Mouse (Mus musculus) heart, embryonic 16.5 days (tissue): ENCODE results near the gene Neurl1a. TPM values are rescaled to one million over a fixed set of nuclear protein-coding genes. Genes with fewer than 3 reads are reported as not detected.

Source experiments
- ATAC-seq: fragments of 200-750 bp; cut with Nextera tagmentation; replicated peaks from 2 replicates; pipeline ENCODE4 v1.8.0; 2017; ENCODE audit warnings: moderate number of reproducible peaks; ENCODE audit not compliant: insufficient read depth, low FRiP score; ENCODE audit errors: extremely low read depth
- H3K27ac ChIP-seq: fragments of 300-500 bp; sonication (generic); 2 replicates; pipeline ENCODE4 v1.5.1; 2014; ENCODE audit warnings: mild to moderate bottlenecking, low read length, control low read depth, moderate library complexity
- H3K27me3 ChIP-seq: fragments of 300-500 bp; sonication (generic); 2 replicates; pipeline ENCODE4 v1.6.1; 2014; ENCODE audit warnings: low read length, mixed read lengths; ENCODE audit not compliant: control insufficient read depth, insufficient read depth
- H3K36me3 ChIP-seq: fragments of 300-500 bp; sonication (generic); 2 replicates; pipeline ENCODE4 v1.6.1; 2014; ENCODE audit not compliant: control insufficient read depth, insufficient read depth
- H3K4me1 ChIP-seq: fragments of 300-500 bp; sonication (generic); 2 replicates; pipeline ENCODE4 v1.6.1; 2014; ENCODE audit warnings: low read length, mixed read lengths; ENCODE audit not compliant: control insufficient read depth, insufficient read depth
- H3K4me2 ChIP-seq: fragments of 300-500 bp; sonication (generic); 2 replicates; pipeline ENCODE4 v1.6.1; 2014; ENCODE audit warnings: low read depth, mild to moderate bottlenecking, control low read depth, low read length
- H3K4me3 ChIP-seq: fragments of 300-500 bp; sonication (generic); 2 replicates; pipeline ENCODE4 v1.5.1; 2014; ENCODE audit warnings: mild to moderate bottlenecking, control low read depth, low read length
- H3K9ac ChIP-seq: fragments of 300-500 bp; sonication (generic); 2 replicates; pipeline ENCODE4 v1.6.1; 2014; ENCODE audit warnings: low read length, control low read depth
- H3K9me3 ChIP-seq: fragments of 300-500 bp; sonication (generic); replicated peaks from 2 replicates; pipeline ENCODE4 v1.6.1; 2016; ENCODE audit warnings: low read length; ENCODE audit not compliant: control insufficient read depth
- WGBS: fragments of 180-500 bp; shearing (Covaris S2); extraction: QIAGEN DNeasy Blood & Tissue Kit; methylation state at CpG from one replicate; pipeline ENCODE4 v1.1.7; 2014; 5-methylcytosine and 5-hydroxymethylcytosine counted together
- polyA plus RNA-seq: library from polyadenylated mRNA; unstranded; fragments of >200 nt; fragmentation: Nextera tagmentation; extraction: Ambion mirVana; gene quantifications from 2 replicates; pipeline ENCODE4 v1.2.1, GENCODE M21; 2015

Neurl1a gene
- polyA plus RNA-seq, 1 experiment from 2014 or later, result 1.4 TPM

DNA sequence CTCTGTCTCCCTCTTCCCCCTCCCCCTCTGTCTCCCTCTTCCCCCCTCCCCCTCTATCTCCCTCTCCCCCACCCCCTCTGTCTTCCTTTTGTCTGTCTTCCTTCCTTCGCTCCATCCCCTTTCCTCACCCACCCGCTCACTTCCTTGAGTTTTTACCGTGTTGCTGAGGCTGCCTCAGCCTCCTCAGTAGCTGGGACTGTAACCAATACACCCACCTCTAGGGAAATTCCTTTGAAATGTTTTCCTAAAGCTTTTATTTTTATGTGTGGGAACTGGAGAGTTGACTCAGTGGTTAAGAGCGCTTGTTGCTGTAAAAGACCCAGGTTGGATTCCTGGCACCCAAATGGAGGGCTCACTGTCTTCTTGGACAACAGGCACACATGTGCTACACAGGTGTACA is 17.0 kb upstream of the Neurl1a start:
- H3K4me2 ChIP-seq, result no peak overlapping the region
- H3K4me1 ChIP-seq, result no peaks in the 10 kb centered on the region
- H3K4me3 ChIP-seq, result no peak overlapping the region
- H3K27ac ChIP-seq, result no peak overlapping the region
- no peaks in the 10 kb centered on the region for H3K36me3 ChIP-seq
- 71% methylated on average over 4 of the region's 4 CpGs for WGBS
- no peak for ATAC-seq
- H3K27me3 ChIP-seq, result no peaks in the 10 kb centered on the region
- H3K9me3 ChIP-seq, result no peaks in the 10 kb centered on the region
- no peak overlapping the region for H3K9ac ChIP-seq

DNA sequence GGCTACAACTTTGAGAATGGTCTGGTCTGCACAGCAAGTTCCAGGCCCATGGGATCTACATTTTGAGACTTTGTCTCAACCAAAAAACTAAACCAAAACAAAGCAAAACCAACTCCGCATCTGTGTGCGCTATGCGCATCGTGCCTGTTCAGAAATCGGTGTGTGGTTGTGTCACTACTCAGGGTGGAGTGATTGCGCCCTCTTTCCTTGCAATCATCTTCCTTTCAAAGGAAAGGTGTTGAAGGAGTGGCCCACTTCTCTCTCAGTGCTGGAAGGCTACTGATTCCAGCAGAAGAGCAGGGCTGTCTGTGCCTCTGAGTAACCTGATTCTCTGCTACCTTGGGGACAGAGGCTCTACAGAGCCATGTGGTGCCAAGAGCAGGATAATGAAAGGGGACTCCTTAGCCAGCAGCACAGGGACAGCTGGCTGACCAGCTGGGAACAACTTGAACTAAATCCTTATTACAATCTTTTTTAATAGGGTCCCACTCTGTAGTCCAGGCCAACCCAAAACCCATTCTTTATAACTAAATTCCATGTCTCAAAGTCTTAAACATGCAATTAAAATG is 15.4 kb upstream of the Neurl1a start:
- H3K36me3 ChIP-seq, result no peaks in the 10 kb centered on the region
- H3K27ac ChIP-seq, result no peak overlapping the region
- H3K27me3 ChIP-seq, result no peaks in the 10 kb centered on the region
- 87% methylated on average over 6 of the region's 6 CpGs for WGBS
- no peaks in the 10 kb centered on the region for H3K4me1 ChIP-seq
- no peak overlapping the region for H3K9ac ChIP-seq
- no peaks in the 10 kb centered on the region for H3K9me3 ChIP-seq
- H3K4me2 ChIP-seq, result no peak overlapping the region
- no peak overlapping the region for H3K4me3 ChIP-seq
- no peak for ATAC-seq

GRCm38 (mm10) chr19:47166758-47167157 is 11.9 kb upstream of the Neurl1a start:
- H3K4me3 ChIP-seq, result no peak overlapping the region
- peaks cover 4% of the 10 kb centered on the region; the same call in 1 of the 2 replicates for H3K4me1 ChIP-seq
- no peak for ATAC-seq
- no peak overlapping the region for H3K4me2 ChIP-seq
- no peaks in the 10 kb centered on the region for H3K27me3 ChIP-seq
- H3K36me3 ChIP-seq, result no peaks in the 10 kb centered on the region
- H3K9ac ChIP-seq, result no peak overlapping the region
- H3K9me3 ChIP-seq, result no peaks in the 10 kb centered on the region
- no peak overlapping the region for H3K27ac ChIP-seq
- WGBS, result 42% methylated on average over 3 of the region's 3 CpGs

DNA sequence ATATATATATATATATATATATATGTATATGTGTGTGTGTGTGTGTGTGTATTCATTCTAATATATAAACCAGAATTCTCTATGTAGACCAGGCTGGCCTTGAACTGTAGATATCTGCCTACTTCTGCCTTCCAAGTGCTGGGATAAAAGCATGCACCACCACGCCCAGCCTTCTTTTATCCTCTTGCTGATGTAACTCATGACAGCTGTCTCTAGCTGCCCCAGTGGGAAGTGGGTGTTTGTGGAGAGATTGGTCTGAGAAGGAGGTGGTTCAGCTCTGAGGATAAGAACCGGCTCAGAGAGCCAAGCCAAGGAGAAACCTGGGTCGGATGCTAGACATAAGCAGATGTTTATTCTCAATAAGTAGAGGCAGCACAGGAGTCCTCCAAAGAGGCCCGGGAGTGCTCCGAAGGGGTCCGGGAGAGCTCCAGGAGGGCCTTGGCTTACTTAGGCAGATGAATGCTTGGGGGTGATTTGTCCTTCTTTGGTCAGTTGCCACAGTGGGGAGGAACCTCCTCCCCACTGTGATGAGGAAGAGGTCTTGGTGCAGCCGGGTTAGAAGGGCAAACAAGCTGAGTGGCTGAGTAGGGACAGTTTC is 10.9 kb upstream of the Neurl1a start:
- Histone ChIP-seq H3K36me3 (no peaks in the 10 kb centered on the region), H3K9me3 (no peaks in the 10 kb centered on the region), H3K27me3 (0 out of 2 replicates have a peak, but pooled peaks cover 3% of the 10 kb centered on the region), H3K4me1 (peaks cover 4% of the 10 kb centered on the region; the same call in 1 of the 2 replicates), H3K4me2 (peak overlapping the region; percentile 58), H3K9ac (no peak overlapping the region), H3K4me3 (no peak overlapping the region), H3K27ac (no peak overlapping the region)
- no peak for ATAC-seq
- WGBS, result 45% methylated on average over 7 of the region's 7 CpGs

DNA sequence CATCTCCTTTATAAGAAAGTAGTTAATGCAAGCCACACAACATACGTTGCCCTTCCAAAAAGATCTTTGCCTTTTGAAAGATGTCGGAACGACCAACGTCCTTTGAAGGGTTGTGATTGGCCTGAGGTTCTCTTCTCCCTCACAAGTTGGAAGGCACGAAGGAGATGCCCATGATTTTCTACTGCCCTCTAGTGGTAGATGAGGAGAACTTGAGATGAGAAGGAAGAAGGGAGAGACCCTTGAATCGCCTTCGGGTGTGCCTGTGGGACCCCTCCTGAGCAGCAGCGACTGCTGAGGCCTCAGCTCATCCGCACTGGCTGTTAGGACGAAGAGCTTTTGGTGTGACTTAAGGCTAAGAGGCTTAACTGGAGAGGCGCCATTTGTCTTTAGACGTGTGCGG is 10.4 kb upstream of the Neurl1a start:
- H3K27me3 ChIP-seq, result peaks cover 7% of the 10 kb centered on the region; the same call in 1 of the 2 replicates
- peak overlapping the region; percentile 58 for H3K4me2 ChIP-seq
- no peaks in the 10 kb centered on the region for H3K9me3 ChIP-seq
- H3K4me3 ChIP-seq, result peak overlapping the region; percentile 31
- H3K27ac ChIP-seq, result no peak overlapping the region
- H3K9ac ChIP-seq, result peak overlapping the region; percentile 39
- H3K4me1 ChIP-seq, result peaks cover 4% of the 10 kb centered on the region; the same call in 1 of the 2 replicates
- peak; percentile 45; the same call in 1 of the 2 replicates for ATAC-seq
- WGBS, result 6% methylated on average over 13 of the region's 13 CpGs
- H3K36me3 ChIP-seq, result no peaks in the 10 kb centered on the region

- 19% methylated on average over 11 of the region's 11 CpGs for WGBS
- peak overlapping the region; percentile 31 for H3K4me3 ChIP-seq
- H3K9ac ChIP-seq, result peak overlapping the region; percentile 39
- peaks cover 12% of the 10 kb centered on the region; the same call in 1 of the 2 replicates for H3K27me3 ChIP-seq
- peak; percentile 28 for ATAC-seq
- H3K4me2 ChIP-seq, result peak overlapping the region; percentile 58
- H3K36me3 ChIP-seq, result no peaks in the 10 kb centered on the region
- peaks cover 4% of the 10 kb centered on the region; the same call in 1 of the 2 replicates for H3K4me1 ChIP-seq
- H3K9me3 ChIP-seq, result no peaks in the 10 kb centered on the region
- H3K27ac ChIP-seq, result no peak overlapping the region
These were observed 9.7 kb upstream of the Neurl1a start for GRCm38 (mm10) chr19:47168793-47169412.

DNA sequence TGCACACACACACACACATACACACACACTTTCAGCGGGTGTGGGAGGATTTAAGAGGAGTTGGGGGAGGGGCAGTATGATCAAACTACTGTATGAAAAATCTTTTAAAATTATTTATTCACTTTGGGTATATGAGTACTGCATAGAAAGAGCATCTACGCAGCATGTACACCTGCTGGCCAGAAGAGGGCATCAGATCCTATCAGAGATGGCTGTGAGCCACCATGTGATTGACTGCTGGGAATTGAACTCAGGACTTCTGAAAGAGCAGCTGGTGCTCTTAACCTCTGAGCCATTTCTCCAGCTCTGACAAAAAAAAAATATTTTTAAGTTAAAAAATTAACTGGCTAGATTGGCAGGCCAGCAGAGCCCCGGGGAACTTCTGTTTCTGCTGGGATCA is 4.1 kb upstream of the Neurl1a start:
- H3K4me2 ChIP-seq, result no peak overlapping the region
- no peaks in the 10 kb centered on the region for H3K9me3 ChIP-seq
- 50% methylated on average over 3 of the region's 3 CpGs for WGBS
- H3K27ac ChIP-seq, result no peak overlapping the region
- H3K27me3 ChIP-seq, result peaks cover 25% of the 10 kb centered on the region
- no peak overlapping the region for H3K9ac ChIP-seq
- H3K4me1 ChIP-seq, result peaks cover 2% of the 10 kb centered on the region; the same call in 1 of the 2 replicates
- ATAC-seq, result no peak
- no peaks in the 10 kb centered on the region for H3K36me3 ChIP-seq
- no peak overlapping the region for H3K4me3 ChIP-seq

DNA sequence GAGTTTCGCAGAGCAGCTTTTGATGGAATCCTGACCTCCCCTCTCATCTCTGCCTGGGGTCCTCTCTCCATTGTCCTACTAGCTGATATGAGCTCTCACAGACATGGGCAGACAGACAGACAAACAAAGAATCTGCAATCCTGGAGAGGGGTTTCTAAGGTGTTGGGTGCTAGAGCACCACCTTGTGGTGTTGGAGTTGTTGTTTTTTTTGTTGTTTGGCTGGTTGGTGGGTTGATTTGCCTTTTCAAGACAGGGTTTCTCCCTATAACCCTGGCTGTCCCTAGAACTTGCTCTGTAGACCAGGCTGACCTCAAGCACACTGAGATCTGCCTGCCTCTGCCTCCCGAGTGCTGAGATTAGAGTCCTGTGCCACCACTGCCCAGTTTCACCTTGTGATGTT is 3.1 kb upstream of the Neurl1a start:
- peaks cover 34% of the 10 kb centered on the region for H3K27me3 ChIP-seq
- H3K9ac ChIP-seq, result no peak overlapping the region
- no peak overlapping the region for H3K4me2 ChIP-seq
- peaks cover 3% of the 10 kb centered on the region; the same call in 1 of the 2 replicates for H3K4me1 ChIP-seq
- H3K4me3 ChIP-seq, result no peak overlapping the region
- no peak overlapping the region for H3K27ac ChIP-seq
- H3K9me3 ChIP-seq, result no peaks in the 10 kb centered on the region
- H3K36me3 ChIP-seq, result no peaks in the 10 kb centered on the region
- no peak for ATAC-seq
- 56% methylated on average over 2 of the region's 2 CpGs for WGBS

GRCm38 (mm10) chr19:47176916-47177505 is 1.6 kb upstream of the Neurl1a start:
- H3K4me1 ChIP-seq, result peaks cover 3% of the 10 kb centered on the region; the same call in 1 of the 2 replicates
- no peak overlapping the region for H3K4me3 ChIP-seq
- no peak overlapping the region for H3K9ac ChIP-seq
- H3K4me2 ChIP-seq, result no peak overlapping the region
- WGBS, result 68% methylated on average over 2 of the region's 2 CpGs
- peaks cover 43% of the 10 kb centered on the region for H3K27me3 ChIP-seq
- no peaks in the 10 kb centered on the region; the same call in 1 of the 2 replicates for H3K9me3 ChIP-seq
- H3K36me3 ChIP-seq, result no peaks in the 10 kb centered on the region
- ATAC-seq, result no peak
- H3K27ac ChIP-seq, result no peak overlapping the region
